Mouse (Mus musculus): ENCODE data around the gene Igf1r.

Igf1r gene

DNA sequence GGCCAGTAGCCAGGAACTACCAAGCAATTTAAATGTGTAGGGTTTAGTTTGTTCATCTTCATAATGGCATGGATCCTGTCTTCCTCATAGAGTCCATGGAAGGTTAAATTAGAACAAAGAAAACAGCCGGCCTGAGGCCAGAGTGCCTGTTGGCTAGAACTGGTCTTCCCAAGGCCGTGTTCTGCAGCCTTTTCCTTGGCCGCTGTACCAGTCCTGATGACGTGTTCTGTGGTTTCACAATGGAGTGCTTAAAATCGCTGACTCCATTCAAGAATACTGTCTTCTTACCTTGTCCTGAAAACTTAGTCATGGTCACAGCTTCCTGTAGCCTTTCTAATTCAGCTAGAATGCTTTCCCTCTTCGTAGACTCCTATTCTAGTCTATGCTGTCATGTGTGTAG is 53.9 kb downstream of the Igf1r start:
- peak; percentile 59 for DNase-seq (ENCODE audit: extremely low read depth, low read depth, low spot score)

DNA sequence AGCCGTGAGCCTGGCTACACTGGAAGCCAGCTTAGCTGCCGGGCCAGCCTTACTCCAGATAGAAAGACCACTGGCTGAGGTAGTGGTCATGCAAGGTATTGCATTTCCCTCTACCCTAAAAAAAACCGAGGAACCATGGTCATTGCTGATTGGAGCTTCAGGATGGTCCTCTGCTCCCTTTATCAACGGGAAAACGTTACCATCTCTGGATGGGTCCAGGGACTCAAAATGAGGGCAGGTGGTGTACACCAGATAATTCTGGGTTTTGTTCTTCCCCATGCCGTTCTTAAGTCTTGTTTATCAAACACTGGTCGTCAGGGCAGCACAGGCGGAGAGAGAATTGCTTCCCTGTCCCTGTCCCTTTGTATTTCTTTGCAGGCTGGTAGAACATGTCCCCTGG is 57.0 kb downstream of the Igf1r start:
- no peak for DNase-seq (ENCODE audit: extremely low read depth, low read depth, low spot score)

DNA sequence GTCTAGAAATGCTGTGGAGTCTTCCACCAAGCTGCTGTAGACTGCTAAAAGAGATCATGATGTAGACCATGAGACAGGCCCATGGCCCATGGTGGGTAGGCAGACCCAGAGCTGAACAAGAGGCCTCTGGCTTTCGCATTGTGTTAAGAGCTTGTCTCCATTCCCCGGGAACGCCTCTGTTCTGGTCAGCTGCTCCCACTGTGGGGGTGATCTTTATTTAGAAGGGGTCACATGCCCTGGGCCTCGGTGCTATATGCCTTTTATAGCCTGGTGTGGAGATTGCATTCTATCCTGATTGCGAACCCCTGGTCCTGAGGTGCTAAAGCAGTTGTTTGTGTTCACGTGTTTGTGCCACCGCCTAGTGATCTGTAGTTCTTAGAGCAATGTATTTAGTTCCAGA is 57.5 kb downstream of the Igf1r start:
- no peak for DNase-seq (ENCODE audit: extremely low read depth, low read depth, low spot score)

DNA sequence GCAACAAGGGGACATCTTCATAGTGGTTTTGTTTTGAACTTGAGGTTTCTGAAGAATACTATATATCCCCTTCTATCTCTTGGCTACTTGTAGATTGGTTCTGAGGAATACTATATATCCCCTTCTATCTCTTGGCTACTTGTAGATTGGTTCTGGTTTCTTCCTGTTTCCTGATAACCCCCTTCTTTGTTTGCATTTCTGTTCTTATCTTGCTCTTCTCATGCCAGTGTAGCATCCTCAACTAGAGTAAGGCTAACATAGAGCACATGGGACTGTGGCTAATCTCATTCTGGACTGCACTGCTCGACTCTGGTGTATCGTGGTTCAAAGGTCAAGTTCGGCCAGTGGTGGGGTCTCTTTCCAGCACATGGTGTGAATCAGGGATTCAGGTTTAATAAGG is 58.2 kb downstream of the Igf1r start:
- no peak for DNase-seq (ENCODE audit: extremely low read depth, low read depth, low spot score)

DNA sequence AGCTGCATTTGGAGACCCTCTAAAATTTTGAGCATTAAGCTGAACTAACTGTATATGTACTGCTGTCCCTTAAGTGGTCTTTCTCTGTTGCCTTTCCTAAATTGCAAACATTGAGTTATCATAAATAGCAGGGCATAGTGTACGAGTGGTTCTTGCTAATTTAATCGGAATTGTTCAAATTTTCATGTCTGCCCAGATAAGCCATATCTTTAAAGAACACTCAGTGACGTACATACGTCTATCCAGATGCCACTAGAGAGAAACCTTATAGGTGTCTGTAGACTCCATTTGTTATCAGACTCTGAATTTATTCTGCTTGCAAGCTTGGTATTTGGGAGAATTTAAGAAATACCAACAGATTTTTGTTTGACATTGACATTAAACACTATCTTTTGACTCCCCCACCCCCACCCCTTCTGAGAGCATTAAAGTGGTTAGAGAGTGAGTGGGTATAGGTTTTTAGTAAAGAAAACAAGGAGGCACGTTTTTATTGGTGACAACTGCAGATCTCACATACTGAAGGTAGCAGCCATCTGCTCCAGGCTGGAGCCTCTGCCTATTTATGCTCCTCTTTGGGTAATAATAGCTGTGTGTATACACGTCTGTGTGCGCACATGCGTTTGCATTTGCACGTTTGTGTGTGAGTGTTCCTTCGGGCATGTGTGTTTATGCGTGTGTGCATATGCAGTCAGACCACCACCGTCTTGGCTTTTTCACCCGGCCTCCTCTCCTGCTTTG is 58.9 kb downstream of the Igf1r start:
- no peak for DNase-seq (ENCODE audit: extremely low read depth, low read depth, low spot score)

DNA sequence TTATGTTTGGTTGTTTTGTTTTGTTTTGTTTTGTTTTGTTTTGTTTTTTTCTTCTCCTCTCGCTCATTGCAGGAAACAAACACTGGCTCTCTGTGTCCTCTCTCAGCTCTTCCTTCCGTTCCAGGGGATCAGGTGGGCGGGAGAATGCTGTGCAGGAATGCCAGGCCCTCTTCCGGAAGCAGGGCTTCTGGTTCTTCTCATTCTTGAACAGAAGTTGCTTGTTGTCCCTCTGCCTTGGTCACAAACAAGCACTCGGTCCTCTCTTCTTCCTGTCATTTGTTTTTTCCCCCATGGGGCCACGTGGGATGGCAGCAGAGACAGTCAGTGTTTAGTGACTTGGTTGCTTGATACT is 59.5 kb downstream of the Igf1r start:
- DNase-seq (ENCODE audit: extremely low read depth, low read depth, low spot score): no peak

DNA sequence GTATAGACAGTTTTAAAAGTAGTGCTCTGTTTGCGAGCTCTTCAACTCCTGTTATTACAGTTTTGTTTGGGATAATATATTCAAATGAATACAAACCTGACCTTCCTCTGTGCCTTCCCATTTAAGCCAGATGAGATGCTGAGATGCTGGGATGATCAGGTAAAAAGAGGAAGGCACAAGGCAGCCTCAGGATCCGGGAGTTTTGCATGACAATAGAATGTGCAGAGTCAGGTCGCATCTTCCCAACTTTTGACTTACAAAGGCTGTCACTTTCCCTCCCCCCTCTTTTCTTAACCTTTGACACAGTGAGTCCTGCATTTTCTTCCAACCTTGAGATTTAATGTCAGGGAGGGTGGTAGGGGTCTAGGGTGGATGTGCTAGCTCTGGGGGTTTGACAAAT is 61.9 kb downstream of the Igf1r start:
- no peak for DNase-seq (ENCODE audit: extremely low read depth, low read depth, low spot score)

DNA sequence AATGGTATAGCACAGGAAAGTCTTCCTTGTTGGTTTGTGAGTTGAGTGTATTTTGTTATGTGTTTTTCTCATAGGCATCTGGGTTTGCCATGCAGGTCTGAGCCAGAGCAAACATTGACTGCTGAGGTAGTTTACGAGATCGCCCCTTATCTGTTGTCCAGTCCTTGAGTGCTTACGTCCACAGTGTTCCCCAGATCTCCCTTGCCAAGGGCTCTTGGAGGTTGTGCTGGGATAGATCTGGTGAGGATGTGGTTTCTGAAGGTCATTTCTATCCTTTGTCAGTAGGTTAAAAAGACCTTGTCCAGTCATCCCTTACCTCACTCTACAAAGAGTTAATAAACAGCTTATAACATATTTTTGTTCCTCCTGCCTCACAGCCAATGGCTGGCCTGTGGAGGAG is 62.8 kb downstream of the Igf1r start:
- no peak for DNase-seq (ENCODE audit: extremely low read depth, low read depth, low spot score)

DNA sequence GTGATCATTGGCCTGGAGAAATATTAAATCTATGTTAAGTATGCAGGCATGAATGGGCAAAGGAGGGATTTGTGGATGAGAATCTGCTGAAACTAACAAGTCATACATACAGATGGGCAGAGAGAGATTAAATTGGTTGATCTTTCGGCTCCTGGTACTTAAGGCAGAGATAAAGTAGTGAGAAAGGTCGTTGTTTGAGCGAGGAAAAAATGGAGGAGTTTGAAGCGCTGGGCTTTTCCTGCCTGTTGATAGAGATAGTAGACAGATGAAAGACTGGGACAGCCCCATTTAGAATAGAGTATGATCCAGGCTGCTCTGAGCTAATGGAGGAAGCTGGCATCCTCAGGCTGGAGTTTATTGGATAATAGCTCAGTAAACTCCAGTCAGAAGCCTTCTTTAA is 65.4 kb downstream of the Igf1r start:
- no peak for DNase-seq (ENCODE audit: extremely low read depth, low read depth, low spot score)

DNA sequence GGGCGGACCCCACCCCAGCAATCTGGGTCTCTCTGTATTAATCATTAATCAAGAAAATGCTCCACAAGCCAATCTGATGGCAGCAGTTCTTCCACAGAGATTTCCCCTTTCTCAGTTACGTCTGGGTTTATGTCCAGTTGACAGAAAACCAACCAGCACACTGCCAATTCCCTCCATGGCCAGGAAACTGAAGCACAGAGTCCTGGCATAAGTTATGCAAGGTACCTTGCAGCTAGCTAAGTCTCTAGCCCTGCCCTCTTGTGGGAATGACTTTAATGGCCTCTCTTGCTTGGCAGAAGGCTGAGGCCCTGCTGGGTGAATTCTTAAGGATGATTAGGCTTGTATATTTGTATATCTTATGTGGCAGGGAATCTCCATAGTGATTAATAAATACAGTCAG is 67.9 kb downstream of the Igf1r start:
- no peak for DNase-seq (ENCODE audit: extremely low read depth, low read depth, low spot score)

DNA sequence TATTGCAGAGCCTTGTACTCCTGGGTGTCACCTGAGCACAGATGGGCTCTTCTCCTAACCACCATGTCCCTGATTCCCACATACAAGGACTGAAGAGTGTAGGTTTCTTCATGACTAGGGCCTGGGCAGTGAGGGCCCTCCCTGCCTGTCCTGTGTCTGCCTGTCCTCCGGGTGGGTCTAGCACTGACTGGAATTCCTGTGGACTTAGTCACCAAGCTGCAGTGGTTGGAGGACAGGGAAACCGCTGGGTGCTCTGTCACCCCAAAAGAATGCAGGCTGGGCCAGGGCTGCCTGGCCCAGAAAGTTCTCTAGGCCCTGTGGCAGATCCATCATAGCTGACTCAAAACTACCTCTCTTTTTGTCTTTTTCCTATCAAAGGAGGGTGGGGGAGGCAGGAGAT is 69.1 kb downstream of the Igf1r start:
- DNase-seq (ENCODE audit: extremely low read depth, low read depth, low spot score): no peak

DNA sequence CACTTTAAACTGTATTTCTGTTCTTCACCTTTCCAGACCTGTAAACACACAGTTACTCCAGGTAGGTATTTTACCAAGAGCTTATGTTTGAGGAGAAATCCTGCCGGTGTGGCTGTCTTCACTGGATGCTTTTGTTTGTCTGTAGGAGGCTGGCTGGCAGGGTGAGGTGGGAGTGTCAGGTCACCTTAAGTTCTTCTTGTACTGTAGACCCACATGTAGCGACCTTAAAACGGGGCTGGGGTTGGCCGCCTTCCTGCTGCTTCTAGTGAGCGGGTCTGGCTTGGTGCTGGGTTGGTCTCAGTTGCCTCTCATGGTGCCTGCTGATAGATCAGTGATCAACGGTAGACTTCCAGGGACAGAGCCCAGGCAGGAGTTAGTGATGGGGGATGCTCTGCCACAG is 69.6 kb downstream of the Igf1r start:
- DNase-seq (ENCODE audit: extremely low read depth, low read depth, low spot score): no peak

DNA sequence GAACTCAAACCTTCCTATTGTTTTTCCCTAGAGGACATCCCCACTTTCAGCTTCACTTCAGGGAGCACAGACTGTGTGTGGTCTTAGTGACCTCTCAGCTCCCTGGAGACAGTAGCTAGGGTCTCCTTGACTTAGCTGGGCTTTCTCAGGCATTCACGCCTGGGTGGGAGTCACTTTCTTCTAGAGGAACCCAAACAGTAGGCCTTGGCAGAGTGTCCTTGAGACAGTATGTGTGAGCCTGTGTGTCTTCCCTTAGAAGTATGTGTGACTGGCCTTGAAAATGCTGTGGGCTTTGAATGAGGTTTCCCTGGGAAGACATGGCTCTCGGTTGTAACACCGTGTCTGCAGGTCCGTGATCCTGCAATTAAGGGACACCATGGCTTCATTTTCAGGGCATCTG is 71.3 kb downstream of the Igf1r start:
- DNase-seq (ENCODE audit: extremely low read depth, low read depth, low spot score): no peak

DNA sequence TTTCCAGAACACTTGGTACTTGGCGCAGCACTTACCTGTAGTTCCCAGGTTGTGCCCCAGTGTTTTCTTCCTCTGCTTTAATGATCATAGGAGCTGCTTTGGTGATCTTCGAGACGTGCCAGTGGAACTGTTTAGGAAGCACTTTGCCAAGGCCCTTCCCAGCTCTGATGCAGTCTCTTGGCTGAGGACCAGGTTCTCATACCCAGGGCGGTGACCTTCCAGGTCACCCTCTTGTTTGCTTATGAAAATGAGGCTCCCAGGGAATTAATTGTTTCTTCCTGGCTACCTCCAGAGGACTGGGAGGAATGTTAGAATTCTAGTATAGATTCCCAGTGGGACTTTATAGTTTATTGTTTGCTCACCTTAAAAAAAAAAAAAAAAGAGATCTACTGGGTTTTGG is 72.0 kb downstream of the Igf1r start:
- no peak for DNase-seq (ENCODE audit: extremely low read depth, low read depth, low spot score)

DNA sequence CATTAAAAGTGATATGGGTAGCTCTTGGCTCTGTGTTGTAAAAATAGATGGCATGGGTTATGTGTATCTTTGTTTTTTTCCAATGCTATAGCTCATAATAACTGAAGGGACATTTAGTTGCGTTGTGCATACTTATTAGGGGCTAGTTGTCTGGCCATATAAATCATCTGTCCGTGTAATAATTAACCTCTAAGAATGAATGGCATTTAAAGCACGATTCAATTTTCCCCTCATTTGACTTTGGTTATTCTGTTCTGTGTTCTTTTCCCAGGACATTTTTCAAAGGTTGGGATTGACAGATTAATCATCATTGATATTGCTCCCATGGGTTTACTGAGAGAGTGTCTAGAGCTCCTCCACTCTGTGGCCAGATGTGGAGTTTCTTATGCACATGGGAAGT is 72.8 kb downstream of the Igf1r start:
- no peak for DNase-seq (ENCODE audit: extremely low read depth, low read depth, low spot score)

DNA sequence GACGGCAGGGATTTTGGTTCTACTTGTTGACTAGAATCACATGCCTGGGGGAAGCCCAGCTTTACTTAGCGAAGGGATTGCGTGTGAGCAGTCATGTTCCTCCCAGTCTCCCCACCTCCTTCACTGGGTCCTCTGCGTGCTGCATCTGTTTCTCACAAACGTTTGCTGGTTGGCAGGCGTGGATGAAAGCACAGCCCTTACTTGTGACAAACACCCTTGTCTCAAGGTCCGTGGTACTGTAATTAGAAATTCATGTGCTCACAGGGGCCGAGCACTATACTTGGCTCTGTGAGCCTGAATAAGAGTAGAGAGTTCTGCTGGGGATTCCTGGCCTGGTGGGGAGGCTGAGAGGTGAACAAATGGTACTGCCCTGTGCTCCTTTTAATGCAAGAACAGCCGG is 73.4 kb downstream of the Igf1r start:
- DNase-seq (ENCODE audit: extremely low read depth, low read depth, low spot score): no peak

DNA sequence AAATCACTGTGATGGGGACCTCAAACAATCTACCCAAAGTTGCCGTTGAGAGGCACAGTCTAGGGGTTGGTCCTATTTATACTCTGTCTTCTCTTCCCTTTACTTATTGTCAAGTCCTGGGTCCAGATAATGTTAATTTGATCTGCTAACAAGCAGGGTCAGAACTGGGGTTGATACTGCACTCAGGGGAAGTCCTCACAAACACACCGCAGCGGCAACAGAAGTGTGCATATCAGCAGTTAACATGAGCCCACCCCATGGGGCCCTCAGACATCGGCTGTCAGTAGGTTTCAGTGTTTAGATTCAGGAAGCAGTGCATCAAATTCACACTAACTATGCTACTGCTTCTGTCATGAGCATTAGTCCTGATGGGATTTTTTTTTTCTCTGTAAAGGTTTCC is 75.5 kb downstream of the Igf1r start:
- no peak for DNase-seq (ENCODE audit: extremely low read depth, low read depth, low spot score)

DNA sequence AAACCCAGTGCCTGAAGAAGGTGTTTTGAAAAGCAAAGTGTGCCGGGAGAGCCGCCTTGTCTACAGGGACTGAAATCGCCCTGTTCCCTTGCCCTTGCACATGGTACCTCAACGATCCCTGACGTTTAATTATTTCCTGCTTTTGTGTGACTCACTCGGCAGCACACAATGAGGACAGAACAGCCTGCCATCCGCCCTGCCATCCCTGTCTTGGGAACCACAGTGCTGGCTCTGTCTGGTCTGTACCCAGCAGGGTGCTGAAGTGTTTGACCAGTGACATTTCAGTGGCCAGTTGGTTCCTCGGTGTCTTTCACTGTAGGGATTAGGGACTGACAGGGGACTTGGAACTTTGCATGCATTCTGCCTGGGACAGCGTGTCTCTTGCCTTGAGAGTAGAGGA is 78.2 kb downstream of the Igf1r start:
- no peak for DNase-seq (ENCODE audit: extremely low read depth, low read depth, low spot score)

DNA sequence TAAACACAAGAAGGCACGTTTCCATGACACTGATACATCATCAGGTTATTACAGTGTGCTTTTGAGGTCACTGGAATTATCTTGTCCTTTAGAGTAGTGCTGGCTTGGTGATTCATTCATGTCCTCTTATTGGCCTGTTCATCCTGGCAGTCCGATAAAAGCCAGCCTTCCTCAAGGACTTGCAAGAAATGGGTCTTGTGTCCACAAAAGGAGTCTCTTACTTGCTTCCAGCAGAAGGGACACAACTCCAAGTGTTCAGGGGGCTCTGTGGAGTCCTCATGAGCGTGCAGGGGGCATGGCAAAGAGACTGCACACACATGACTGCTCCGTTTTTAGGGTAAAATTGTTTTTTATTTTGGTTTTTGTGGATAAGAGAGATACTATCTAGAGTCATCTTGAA is 83.9 kb downstream of the Igf1r start:
- no peak for DNase-seq (ENCODE audit: extremely low read depth, low read depth, low spot score)

DNA sequence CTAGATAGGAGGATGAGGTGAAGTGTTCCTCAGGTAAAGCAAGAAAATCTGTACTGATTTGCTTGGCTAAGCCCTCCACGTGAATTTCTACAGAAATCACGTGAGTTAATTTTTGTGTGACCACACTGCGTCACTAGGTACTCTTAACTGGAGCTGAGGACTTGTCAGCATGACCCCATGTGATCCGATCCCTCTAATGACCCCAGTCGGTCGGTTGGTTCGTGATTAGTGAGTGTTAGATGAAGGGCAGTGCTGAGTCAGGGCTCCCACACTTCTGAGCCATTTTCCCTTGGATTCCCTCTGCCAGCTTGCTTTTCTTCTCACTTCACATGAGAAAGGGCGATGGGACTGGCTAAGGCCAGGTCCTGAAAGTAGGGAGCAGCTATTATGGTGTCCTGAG is 86.2 kb downstream of the Igf1r start:
- no peak for DNase-seq (ENCODE audit: extremely low read depth, low read depth, low spot score)

DNA sequence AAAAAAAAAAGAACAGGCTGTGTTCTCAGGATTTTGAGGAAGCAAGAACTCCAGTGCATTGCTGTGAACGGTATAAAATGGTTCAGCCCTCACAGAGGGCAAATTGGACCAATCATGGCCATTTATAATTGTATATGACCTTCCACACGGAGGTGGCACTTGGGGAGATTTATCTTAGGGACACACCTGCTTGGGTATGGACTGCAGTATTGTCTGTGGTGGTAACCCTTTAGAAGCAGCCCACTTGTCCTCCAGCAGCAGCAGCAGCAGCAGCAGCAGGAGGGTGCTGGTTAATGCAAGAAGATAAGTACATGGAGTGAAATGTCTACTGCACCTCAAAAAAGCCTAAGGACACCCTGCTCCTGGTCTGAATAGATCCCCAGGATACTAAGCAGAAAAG is 86.9 kb downstream of the Igf1r start:
- DNase-seq (ENCODE audit: extremely low read depth, low read depth, low spot score): no peak

DNA sequence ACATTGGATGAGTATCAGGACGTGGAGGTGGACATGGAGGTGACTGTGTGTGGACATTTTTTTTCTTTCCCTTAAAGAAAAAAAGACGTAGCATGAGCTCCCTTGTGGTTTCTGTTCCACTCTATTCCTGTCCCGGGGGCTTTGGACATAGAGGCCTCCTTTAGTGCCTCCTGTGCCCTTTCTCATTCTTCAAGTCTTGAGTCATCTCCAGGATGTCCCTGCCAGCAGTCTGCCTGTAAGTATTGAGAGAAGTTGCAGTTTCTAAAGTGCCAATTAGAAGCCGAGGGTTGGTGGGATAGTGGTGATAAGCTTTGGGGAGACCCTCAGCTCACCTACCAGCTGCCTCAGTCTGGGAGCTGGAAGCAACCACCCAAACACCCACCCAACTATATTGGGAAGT is 92.0 kb downstream of the Igf1r start:
- DNase-seq (ENCODE audit: extremely low read depth, low read depth, low spot score): no peak

DNA sequence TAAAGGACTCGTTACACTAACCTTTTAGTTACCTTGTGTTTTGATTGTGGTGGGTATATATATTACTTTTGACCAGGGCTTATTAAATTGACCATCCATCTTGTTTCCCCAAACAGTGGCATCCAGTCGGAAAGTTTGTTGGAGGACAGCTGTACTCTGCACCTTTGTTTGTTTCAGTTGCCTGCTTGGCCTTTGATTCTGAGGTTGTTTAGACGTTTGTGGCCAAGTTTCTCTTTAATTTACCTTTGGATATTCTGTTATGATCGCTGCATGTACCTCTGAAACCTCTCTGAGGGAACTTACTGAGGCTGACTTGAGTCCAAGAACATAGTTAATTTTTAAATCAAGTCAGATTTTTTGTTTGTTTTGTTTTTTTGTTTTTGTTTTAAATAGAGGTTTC is 94.5 kb downstream of the Igf1r start:
- DNase-seq (ENCODE audit: extremely low read depth, low read depth, low spot score): no peak

DNA sequence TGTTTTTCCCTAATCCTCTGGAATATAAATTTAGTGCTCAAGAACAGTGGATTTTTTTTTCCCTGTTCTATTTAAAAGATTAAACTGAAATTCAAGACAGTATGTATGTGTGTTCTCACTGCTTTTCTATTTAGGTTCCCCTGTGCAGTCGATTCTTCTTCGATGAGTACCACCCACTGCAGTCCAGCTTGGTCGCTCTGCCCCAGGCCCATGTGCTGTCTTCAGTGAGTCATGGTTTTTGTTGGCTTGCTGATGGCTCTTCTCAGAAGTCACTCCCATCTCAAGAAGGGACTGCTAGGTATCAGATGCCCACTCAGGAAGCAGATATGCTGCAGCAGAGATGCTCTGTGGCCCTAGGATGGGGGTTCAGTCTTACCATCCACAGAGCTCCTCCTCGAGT is 95.9 kb downstream of the Igf1r start:
- no peak for DNase-seq (ENCODE audit: extremely low read depth, low read depth, low spot score)
